Mouse (Mus musculus): ENCODE results near the gene Mtif3. TPM values are rescaled to one million over a fixed set of nuclear protein-coding genes. Genes with fewer than 3 reads are reported as not detected.

Mtif3 gene
- polyA plus RNA-seq, 1 experiment from 2014 or later, result 26.1 TPM

GRCm38 (mm10) chr5:146916806-146917205, 46.8 kb downstream of the Mtif3 start:
- no peaks in the 10 kb centered on the region for H3K27me3 ChIP-seq (replicated peaks; ENCODE audit: control insufficient read depth, insufficient read depth, low read length)
- WGBS, result 29% methylated on average over 6 of the region's 6 CpGs
- H3K27ac ChIP-seq (replicated peaks; ENCODE audit: low read depth, low read length), result no peak overlapping the region
- no peaks in the 10 kb centered on the region for H3K9me3 ChIP-seq (ENCODE audit: control insufficient read depth, low read length)
- DNase-seq (ENCODE audit: low spot score) (no peak), ATAC-seq (ENCODE audit: low read depth) (no peak)
- peaks cover 5% of the 10 kb centered on the region for H3K4me1 ChIP-seq (ENCODE audit: control insufficient read depth, insufficient read depth, low read length)
- H3K9ac ChIP-seq (ENCODE audit: low read depth, low read length), result no peak overlapping the region
- H3K4me2 ChIP-seq (ENCODE audit: low read depth, low read length), result no peak overlapping the region
- H3K36me3 ChIP-seq (ENCODE audit: control insufficient read depth, insufficient read depth, low read length), result no peaks in the 10 kb centered on the region
- H3K4me3 ChIP-seq (ENCODE audit: low read depth, low read length), result no peak overlapping the region

GRCm38 (mm10) chr5:146916273-146916672, 47.3 kb downstream of the Mtif3 start:
- Histone ChIP-seq H3K4me2 (ENCODE audit: low read depth, low read length) (no peak overlapping the region), H3K36me3 (ENCODE audit: control insufficient read depth, insufficient read depth, low read length) (no peaks in the 10 kb centered on the region), H3K4me1 (ENCODE audit: control insufficient read depth, insufficient read depth, low read length) (peaks cover 5% of the 10 kb centered on the region), H3K9me3 (ENCODE audit: control insufficient read depth, low read length) (no peaks in the 10 kb centered on the region), H3K9ac (ENCODE audit: low read depth, low read length) (no peak overlapping the region), H3K27ac (replicated peaks; ENCODE audit: low read depth, low read length) (no peak overlapping the region), H3K4me3 (ENCODE audit: low read depth, low read length) (no peak overlapping the region), H3K27me3 (replicated peaks; ENCODE audit: control insufficient read depth, insufficient read depth, low read length) (no peaks in the 10 kb centered on the region)
- 65% methylated on average over 8 of the region's 8 CpGs for WGBS
- no peak for ATAC-seq (ENCODE audit: low read depth)
- no peak for DNase-seq (ENCODE audit: low spot score)

GRCm38 (mm10) chr5:146914088-146914766, 49.4 kb downstream of the Mtif3 start:
- H3K4me2 ChIP-seq (ENCODE audit: low read depth, low read length), result no peak overlapping the region
- no peaks in the 10 kb centered on the region; the same call in 1 of the 2 replicates for H3K4me1 ChIP-seq (ENCODE audit: control insufficient read depth, insufficient read depth, low read length)
- no peaks in the 10 kb centered on the region for H3K9me3 ChIP-seq (ENCODE audit: control insufficient read depth, low read length)
- H3K27me3 ChIP-seq (replicated peaks; ENCODE audit: control insufficient read depth, insufficient read depth, low read length), result no peaks in the 10 kb centered on the region
- peak; percentile 57 for DNase-seq (ENCODE audit: low spot score)
- H3K9ac ChIP-seq (ENCODE audit: low read depth, low read length), result no peak overlapping the region
- H3K27ac ChIP-seq (replicated peaks; ENCODE audit: low read depth, low read length), result no peak overlapping the region
- ATAC-seq (ENCODE audit: low read depth), result peak; percentile 55; the same call in 1 of the 2 replicates
- H3K4me3 ChIP-seq (ENCODE audit: low read depth, low read length), result no peak overlapping the region
- 25% methylated on average over 9 of the region's 9 CpGs for WGBS
- H3K36me3 ChIP-seq (ENCODE audit: control insufficient read depth, insufficient read depth, low read length), result no peaks in the 10 kb centered on the region

GRCm38 (mm10) chr5:146913355-146913754, 50.2 kb downstream of the Mtif3 start:
- Histone ChIP-seq H3K27ac (replicated peaks; ENCODE audit: low read depth, low read length) (no peak overlapping the region), H3K27me3 (replicated peaks; ENCODE audit: control insufficient read depth, insufficient read depth, low read length) (no peaks in the 10 kb centered on the region), H3K4me2 (ENCODE audit: low read depth, low read length) (no peak overlapping the region), H3K4me1 (ENCODE audit: control insufficient read depth, insufficient read depth, low read length) (no peaks in the 10 kb centered on the region; the same call in 1 of the 2 replicates), H3K9me3 (ENCODE audit: control insufficient read depth, low read length) (no peaks in the 10 kb centered on the region), H3K36me3 (ENCODE audit: control insufficient read depth, insufficient read depth, low read length) (no peaks in the 10 kb centered on the region), H3K4me3 (ENCODE audit: low read depth, low read length) (no peak overlapping the region), H3K9ac (ENCODE audit: low read depth, low read length) (no peak overlapping the region)
- WGBS, result 60% methylated on average over 7 of the region's 7 CpGs
- ATAC-seq (ENCODE audit: low read depth), result peak; percentile 67
- peak; percentile 63 for DNase-seq (ENCODE audit: low spot score)

GRCm38 (mm10) chr5:146912206-146912605, 51.4 kb downstream of the Mtif3 start:
- Histone ChIP-seq H3K9ac (ENCODE audit: low read depth, low read length) (no peak overlapping the region), H3K27ac (replicated peaks; ENCODE audit: low read depth, low read length) (no peak overlapping the region), H3K9me3 (ENCODE audit: control insufficient read depth, low read length) (no peaks in the 10 kb centered on the region), H3K4me2 (ENCODE audit: low read depth, low read length) (no peak overlapping the region), H3K27me3 (replicated peaks; ENCODE audit: control insufficient read depth, insufficient read depth, low read length) (no peaks in the 10 kb centered on the region; the same call in 1 of the 2 replicates), H3K4me3 (ENCODE audit: low read depth, low read length) (no peak overlapping the region), H3K36me3 (ENCODE audit: control insufficient read depth, insufficient read depth, low read length) (no peaks in the 10 kb centered on the region), H3K4me1 (ENCODE audit: control insufficient read depth, insufficient read depth, low read length) (no peaks in the 10 kb centered on the region; the same call in 1 of the 2 replicates)
- ATAC-seq (ENCODE audit: low read depth) (no peak; the same call in 1 of the 2 replicates), DNase-seq (ENCODE audit: low spot score) (no peak)
- WGBS, result 3% methylated on average over 9 of the region's 9 CpGs

GRCm38 (mm10) chr5:146908629-146909028, 55.0 kb downstream of the Mtif3 start:
- H3K4me3 ChIP-seq (ENCODE audit: low read depth, low read length), result no peak overlapping the region
- no peaks in the 10 kb centered on the region; the same call in 1 of the 2 replicates for H3K27me3 ChIP-seq (replicated peaks; ENCODE audit: control insufficient read depth, insufficient read depth, low read length)
- DNase-seq (ENCODE audit: low spot score) (no peak), ATAC-seq (ENCODE audit: low read depth) (no peak)
- H3K9ac ChIP-seq (ENCODE audit: low read depth, low read length), result no peak overlapping the region
- H3K36me3 ChIP-seq (ENCODE audit: control insufficient read depth, insufficient read depth, low read length), result no peaks in the 10 kb centered on the region
- no peak overlapping the region for H3K4me2 ChIP-seq (ENCODE audit: low read depth, low read length)
- no peak overlapping the region for H3K27ac ChIP-seq (replicated peaks; ENCODE audit: low read depth, low read length)
- H3K4me1 ChIP-seq (ENCODE audit: control insufficient read depth, insufficient read depth, low read length), result no peaks in the 10 kb centered on the region; the same call in 1 of the 2 replicates
- no peaks in the 10 kb centered on the region for H3K9me3 ChIP-seq (ENCODE audit: control insufficient read depth, low read length)
- 40% methylated on average over 11 of the region's 11 CpGs for WGBS

GRCm38 (mm10) chr5:146907533-146907932, 56.1 kb downstream of the Mtif3 start:
- no peaks in the 10 kb centered on the region; the same call in 1 of the 2 replicates for H3K27me3 ChIP-seq (replicated peaks; ENCODE audit: control insufficient read depth, insufficient read depth, low read length)
- WGBS, result 38% methylated on average over 5 of the region's 5 CpGs
- H3K27ac ChIP-seq (replicated peaks; ENCODE audit: low read depth, low read length), result no peak overlapping the region
- no peaks in the 10 kb centered on the region; the same call in 1 of the 2 replicates for H3K4me1 ChIP-seq (ENCODE audit: control insufficient read depth, insufficient read depth, low read length)
- no peak overlapping the region for H3K9ac ChIP-seq (ENCODE audit: low read depth, low read length)
- H3K4me2 ChIP-seq (ENCODE audit: low read depth, low read length), result no peak overlapping the region
- H3K36me3 ChIP-seq (ENCODE audit: control insufficient read depth, insufficient read depth, low read length), result no peaks in the 10 kb centered on the region
- ATAC-seq (ENCODE audit: low read depth), result no peak; the same call in 1 of the 2 replicates
- H3K4me3 ChIP-seq (ENCODE audit: low read depth, low read length), result no peak overlapping the region
- H3K9me3 ChIP-seq (ENCODE audit: control insufficient read depth, low read length), result no peaks in the 10 kb centered on the region
- no peak for DNase-seq (ENCODE audit: low spot score)

GRCm38 (mm10) chr5:146905486-146906172, 58.0 kb downstream of the Mtif3 start:
- Histone ChIP-seq H3K9me3 (ENCODE audit: control insufficient read depth, low read length) (no peaks in the 10 kb centered on the region), H3K27me3 (replicated peaks; ENCODE audit: control insufficient read depth, insufficient read depth, low read length) (no peaks in the 10 kb centered on the region; the same call in 1 of the 2 replicates), H3K36me3 (ENCODE audit: control insufficient read depth, insufficient read depth, low read length) (no peaks in the 10 kb centered on the region), H3K4me2 (ENCODE audit: low read depth, low read length) (peak overlapping the region; percentile 39), H3K27ac (replicated peaks; ENCODE audit: low read depth, low read length) (no peak overlapping the region), H3K9ac (ENCODE audit: low read depth, low read length) (no peak overlapping the region), H3K4me1 (ENCODE audit: control insufficient read depth, insufficient read depth, low read length) (no peaks in the 10 kb centered on the region), H3K4me3 (ENCODE audit: low read depth, low read length) (no peak overlapping the region)
- DNase-seq (ENCODE audit: low spot score), result peak; percentile 80
- ATAC-seq (ENCODE audit: low read depth), result 0 out of 2 replicates have a peak, but pooled peaks have one; percentile 23
- 23% methylated on average over 14 of the region's 14 CpGs for WGBS
